Comparison of ENCODE assay signal across 8 mouse cellular contexts in the genomic region with DNA sequence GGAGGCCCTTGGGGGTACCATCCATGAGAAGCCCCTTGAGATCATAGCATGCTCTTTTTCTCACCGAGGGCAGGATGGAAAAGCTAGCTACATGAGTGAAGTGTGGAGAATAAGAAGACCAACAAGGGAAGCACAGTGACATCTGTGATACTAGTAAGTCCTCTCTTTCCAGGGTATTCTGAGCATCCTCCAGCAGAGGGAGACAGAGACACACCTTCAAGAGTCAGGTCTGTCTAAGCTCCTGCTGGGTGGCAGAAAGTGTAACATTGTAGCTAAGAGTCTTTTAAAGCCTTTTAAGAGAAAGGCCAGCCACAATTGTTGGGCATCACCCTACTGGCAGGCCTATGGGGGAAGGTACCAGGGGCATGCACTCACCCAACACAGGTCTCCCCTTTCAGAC. TPM values are rescaled to one million over a fixed set of nuclear protein-coding genes. Genes with fewer than 3 reads are reported as not detected.
DNase-seq lines count a peak whose midpoint lies in the region; ATAC-seq and TF ChIP-seq lines count a peak whose summit lies in the region.

No protein-coding gene starts in this region.

- WGBS in forebrain, embryonic 14.5 days = 36% methylated on average over 1 of the region's 1 CpGs
- 60% methylated on average over 1 of the region's 1 CpGs for WGBS in forebrain, embryonic 12.5 days
- WGBS in midbrain, postnatal 0 days = 60% methylated on average over 1 of the region's 1 CpGs
- WGBS in midbrain, embryonic 15.5 days = 58% methylated on average over 1 of the region's 1 CpGs
- WGBS in lung, embryonic 14.5 days = 42% methylated on average over 1 of the region's 1 CpGs

- TF ChIP-seq CTCF in midbrain, postnatal 0 days (IDR thresholded peaks at IDR 0.05) = peak; percentile 69
- peak; percentile 71 for TF ChIP-seq CTCF in lung, embryonic 14.5 days (IDR thresholded peaks at IDR 0.05; ENCODE audit: low read depth)

- no peaks in the 10 kb centered on the region for H3K36me3 ChIP-seq in forebrain, embryonic 14.5 days (ENCODE audit: control insufficient read depth, insufficient read depth, low read length)
- no peaks in the 10 kb centered on the region for H3K36me3 ChIP-seq in forebrain, embryonic 12.5 days (replicated peaks)
- H3K36me3 ChIP-seq in midbrain, postnatal 0 days (ENCODE audit: insufficient read depth, low read length) = no peaks in the 10 kb centered on the region
- no peaks in the 10 kb centered on the region for H3K36me3 ChIP-seq in midbrain, embryonic 15.5 days (replicated peaks)
- no peaks in the 10 kb centered on the region for H3K36me3 ChIP-seq in lung, embryonic 14.5 days (ENCODE audit: insufficient read depth)

- no peak overlapping the region for H3K27ac ChIP-seq in forebrain, embryonic 14.5 days (ENCODE audit: low read depth, low read length)
- H3K27ac ChIP-seq in forebrain, embryonic 12.5 days = no peak overlapping the region
- no peak overlapping the region for H3K27ac ChIP-seq in midbrain, postnatal 0 days (ENCODE audit: low read depth, low read length)
- H3K27ac ChIP-seq in midbrain, embryonic 15.5 days = no peak overlapping the region
- H3K27ac ChIP-seq in lung, embryonic 14.5 days (ENCODE audit: low read depth) = no peak overlapping the region

- H3K9ac ChIP-seq in forebrain, embryonic 14.5 days (ENCODE audit: low read length) = no peak overlapping the region
- no peak overlapping the region for H3K9ac ChIP-seq in forebrain, embryonic 12.5 days
- H3K9ac ChIP-seq in midbrain, postnatal 0 days (replicated peaks; ENCODE audit: low read length, poor library complexity, severe bottlenecking) = no peak overlapping the region
- H3K9ac ChIP-seq in midbrain, embryonic 15.5 days = no peak overlapping the region
- H3K9ac ChIP-seq in lung, embryonic 14.5 days = no peak overlapping the region

- H3K27me3 ChIP-seq in forebrain, embryonic 14.5 days (replicated peaks; ENCODE audit: control insufficient read depth, insufficient read depth, low read length) = no peaks in the 10 kb centered on the region
- H3K27me3 ChIP-seq in forebrain, embryonic 12.5 days = no peaks in the 10 kb centered on the region
- no peaks in the 10 kb centered on the region for H3K27me3 ChIP-seq in midbrain, postnatal 0 days (ENCODE audit: insufficient read depth, low read length)
- H3K27me3 ChIP-seq in midbrain, embryonic 15.5 days (replicated peaks) = no peaks in the 10 kb centered on the region
- no peaks in the 10 kb centered on the region for H3K27me3 ChIP-seq in lung, embryonic 14.5 days (ENCODE audit: insufficient read depth, low read length)

- no peak for ATAC-seq in forebrain, embryonic 14.5 days
- ATAC-seq in forebrain, embryonic 12.5 days (ENCODE audit: low FRiP score) = no peak
- no peak for ATAC-seq in midbrain, postnatal 0 days (ENCODE audit: low FRiP score)
- no peak for ATAC-seq in midbrain, embryonic 15.5 days (replicated peaks)
- ATAC-seq in lung, embryonic 14.5 days (ENCODE audit: insufficient read depth) = no peak

- 0 out of 2 replicates have a peak, but pooled peaks cover 8% of the 10 kb centered on the region for H3K9me3 ChIP-seq in forebrain, embryonic 14.5 days (replicated peaks; ENCODE audit: control insufficient read depth, low read length)
- 0 out of 2 replicates have a peak, but pooled peaks cover 14% of the 10 kb centered on the region for H3K9me3 ChIP-seq in forebrain, embryonic 12.5 days
- peaks cover 50% of the 10 kb centered on the region; the same call in 1 of the 2 replicates for H3K9me3 ChIP-seq in midbrain, postnatal 0 days (ENCODE audit: low read length)
- 0 out of 2 replicates have a peak, but pooled peaks cover 6% of the 10 kb centered on the region for H3K9me3 ChIP-seq in midbrain, embryonic 15.5 days
- H3K9me3 ChIP-seq in lung, embryonic 14.5 days (ENCODE audit: low read depth, low read length) = no peaks in the 10 kb centered on the region

- H3K4me3 ChIP-seq in forebrain, embryonic 14.5 days (ENCODE audit: low read depth, low read length) = no peak overlapping the region
- H3K4me3 ChIP-seq in forebrain, embryonic 12.5 days (replicated peaks) = no peak overlapping the region
- H3K4me3 ChIP-seq in midbrain, postnatal 0 days (ENCODE audit: low read depth, low read length) = no peak overlapping the region
- no peak overlapping the region for H3K4me3 ChIP-seq in midbrain, embryonic 15.5 days
- H3K4me3 ChIP-seq in lung, embryonic 14.5 days (ENCODE audit: low read depth, low read length) = no peak overlapping the region

- peak; percentile 62 for DNase-seq in forebrain, embryonic 14.5 days (ENCODE audit: low spot score)
- DNase-seq in midbrain, postnatal 0 days (ENCODE audit: low spot score) = peak; percentile 34
- peak; percentile 72 for DNase-seq in embryo, embryonic 10.5 days (ENCODE audit: low spot score)
- DNase-seq in lung, embryonic 14.5 days = peak; percentile 77
- DNase-seq in thymus, postnatal 0 days (ENCODE audit: low spot score) = peak; percentile 76
- no peak for DNase-seq in cerebellum, adult 11 months

- H3K4me1 ChIP-seq in forebrain, embryonic 14.5 days (ENCODE audit: control insufficient read depth, insufficient read depth, low read length) = no peaks in the 10 kb centered on the region
- no peaks in the 10 kb centered on the region for H3K4me1 ChIP-seq in forebrain, embryonic 12.5 days
- H3K4me1 ChIP-seq in midbrain, postnatal 0 days (ENCODE audit: insufficient read depth, low read length) = no peaks in the 10 kb centered on the region
- H3K4me1 ChIP-seq in midbrain, embryonic 15.5 days = no peaks in the 10 kb centered on the region
- H3K4me1 ChIP-seq in lung, embryonic 14.5 days (ENCODE audit: insufficient read depth) = no peaks in the 10 kb centered on the region

- no peak overlapping the region for H3K4me2 ChIP-seq in forebrain, embryonic 14.5 days (ENCODE audit: low read length)
- H3K4me2 ChIP-seq in forebrain, embryonic 12.5 days = no peak overlapping the region
- no peak overlapping the region for H3K4me2 ChIP-seq in midbrain, postnatal 0 days (ENCODE audit: low read depth, low read length, poor library complexity, severe bottlenecking)
- no peak overlapping the region for H3K4me2 ChIP-seq in midbrain, embryonic 15.5 days
- H3K4me2 ChIP-seq in lung, embryonic 14.5 days = no peak overlapping the region

RNA-seq across cellular contexts. Expression of a gene that starts 43.8 kb away (rescaled TPM):
- polyA plus RNA-seq in forebrain, embryonic 14.5 days (2014; fragmentation: Nextera tagmentation; extraction: Ambion mirVana) = 6.0 and 6.8 TPM in 2 replicates
- 4.5 and 5.3 TPM in 2 replicates for polyA plus RNA-seq in forebrain, embryonic 12.5 days (2016; fragmentation: Nextera tagmentation; extraction: Ambion mirVana)
- 23.4 and 44.4 TPM in 2 replicates for total RNA-seq in midbrain, postnatal 0 days (2014; rRNA removed)
- polyA plus RNA-seq in midbrain, postnatal 0 days (2015; fragmentation: Nextera tagmentation; extraction: Ambion mirVana) = 29.2 and 30.9 TPM in 2 replicates
- 16.2 and 16.6 TPM in 2 replicates for polyA plus RNA-seq in midbrain, embryonic 15.5 days (2015; fragmentation: Nextera tagmentation; extraction: Ambion mirVana)
- 10.7 and 10.9 TPM in 2 replicates for polyA plus RNA-seq in lung, embryonic 14.5 days (2014; fragmentation: Nextera tagmentation; extraction: Ambion mirVana)
- 24.9 and 27.2 TPM in 2 replicates for polyA plus RNA-seq in thymus, postnatal 0 days (2015; fragmentation: Nextera tagmentation; extraction: Ambion mirVana)
